In the genomic region with DNA sequence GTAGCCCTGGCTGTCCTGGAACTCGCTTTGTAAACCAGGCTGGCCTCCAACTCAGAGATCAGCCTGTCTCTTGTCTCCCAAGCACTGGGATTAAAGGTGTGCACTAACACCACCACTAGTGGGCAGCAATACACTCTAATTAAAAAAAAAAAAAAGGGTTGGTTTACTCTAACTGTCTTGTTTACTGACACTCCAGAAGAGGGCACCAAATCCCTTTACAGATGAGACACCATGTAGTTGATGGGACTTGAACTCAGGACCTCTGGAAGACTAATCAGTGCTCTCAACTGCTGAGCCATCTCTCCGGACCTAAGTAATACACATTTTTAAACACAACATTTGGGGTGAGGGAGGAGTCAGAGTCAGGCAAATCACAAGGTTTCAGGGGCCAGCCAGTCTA, we compare ENCODE assay signal across 9 mouse cellular contexts. TPM values are rescaled to one million over a fixed set of nuclear protein-coding genes. Genes with fewer than 3 reads are reported as not detected.
DNase-seq lines count a peak whose midpoint lies in the region; ATAC-seq and TF ChIP-seq lines count a peak whose summit lies in the region.
"Had no signal": no experiment of that assay in that cellular context is flagged by ENCODE, and none has a peak within 500 bp of the region (broad histone marks: within the 10 kb centered on the region; RNA-seq: fewer than 3 reads in every experiment).

No protein-coding gene starts in this region.

- TF ChIP-seq POLR2A in thymus, adult 2 months (IDR thresholded peaks at IDR 0.05; ENCODE audit: control insufficient read depth, extremely low read depth, insufficient read depth, low read length, poor library complexity): no peak

- no peaks in the 10 kb centered on the region for H3K27me3 ChIP-seq in forebrain, postnatal 0 days (ENCODE audit: insufficient read depth, low read length)
- no peaks in the 10 kb centered on the region for H3K27me3 ChIP-seq in forebrain, embryonic 13.5 days
- H3K27me3 ChIP-seq in thymus, adult 2 months (ENCODE audit: control insufficient read depth, insufficient read depth, low read length): no peaks in the 10 kb centered on the region
- H3K27me3 ChIP-seq: limb, embryonic 12.5 days had no signal

- no peak overlapping the region for H3K27ac ChIP-seq in forebrain, postnatal 0 days (ENCODE audit: low read depth, low read length)
- no peak overlapping the region for H3K27ac ChIP-seq in forebrain, embryonic 13.5 days
- H3K27ac ChIP-seq in thymus, adult 2 months (ENCODE audit: control insufficient read depth, insufficient read depth, low read length): no peak overlapping the region
- H3K27ac ChIP-seq: limb, embryonic 12.5 days had no signal

- no peak overlapping the region for H3K4me2 ChIP-seq in forebrain, postnatal 0 days (ENCODE audit: low read depth)
- no peak overlapping the region for H3K4me2 ChIP-seq in forebrain, embryonic 13.5 days
- H3K4me2 ChIP-seq: limb, embryonic 12.5 days had no signal

- no peak overlapping the region for H3K9ac ChIP-seq in forebrain, postnatal 0 days
- no peak overlapping the region for H3K9ac ChIP-seq in forebrain, embryonic 13.5 days
- H3K9ac ChIP-seq: limb, embryonic 12.5 days had no signal

- H3K4me3 ChIP-seq in forebrain, postnatal 0 days (ENCODE audit: low read depth, low read length): no peak overlapping the region
- no peak overlapping the region for H3K4me3 ChIP-seq in forebrain, embryonic 13.5 days
- H3K4me3 ChIP-seq in thymus, adult 2 months (ENCODE audit: control insufficient read depth, insufficient read depth, low read length): no peak overlapping the region
- H3K4me3 ChIP-seq: limb, embryonic 12.5 days had no signal

- DNase-seq in forebrain, postnatal 0 days: peak; percentile 6
- peak; percentile 31 for DNase-seq in thymus, adult 2 months
- DNase-seq in thymus, adult 18-20 months: no peak
- DNase-seq in right cerebral cortex, postnatal 25 days: no peak
- no peak for DNase-seq in left cerebral cortex, postnatal 36 days (ENCODE audit: low spot score in 2 of 2)

- 53% methylated on average over 2 of the region's 2 CpGs for WGBS in forebrain, postnatal 0 days
- WGBS in forebrain, embryonic 13.5 days: 64% methylated on average over 2 of the region's 2 CpGs
- 66% methylated on average over 2 of the region's 2 CpGs for WGBS in thymus, adult 2 months

- H3K4me1 ChIP-seq in forebrain, postnatal 0 days (ENCODE audit: insufficient read depth): peaks cover 5% of the 10 kb centered on the region; the same call in 1 of the 2 replicates
- peaks cover 20% of the 10 kb centered on the region for H3K4me1 ChIP-seq in forebrain, embryonic 13.5 days
- peaks cover 7% of the 10 kb centered on the region for H3K4me1 ChIP-seq in thymus, adult 2 months (replicated peaks; ENCODE audit: control insufficient read depth, insufficient read depth, low read length)

- peak; percentile 56 for TF ChIP-seq CTCF in forebrain, postnatal 0 days (IDR thresholded peaks at IDR 0.05; ENCODE audit: low read depth)
- no peak for TF ChIP-seq CTCF in thymus, adult 2 months (IDR thresholded peaks at IDR 0.05; ENCODE audit: borderline replicate concordance, control insufficient read depth, extremely low read depth, insufficient read depth, low read length, poor library complexity)

- H3K9me3 ChIP-seq in forebrain, postnatal 0 days (ENCODE audit: low read length): no peaks in the 10 kb centered on the region
- H3K9me3 ChIP-seq in forebrain, embryonic 13.5 days (replicated peaks): no peaks in the 10 kb centered on the region
- H3K9me3 ChIP-seq: limb, embryonic 12.5 days had no signal

- peaks cover 8% of the 10 kb centered on the region; the same call in 1 of the 2 replicates for H3K36me3 ChIP-seq in forebrain, postnatal 0 days (ENCODE audit: insufficient read depth)
- peaks cover 18% of the 10 kb centered on the region for H3K36me3 ChIP-seq in forebrain, embryonic 13.5 days (ENCODE audit: poor library complexity, severe bottlenecking)
- no peaks in the 10 kb centered on the region for H3K36me3 ChIP-seq in thymus, adult 2 months (ENCODE audit: control insufficient read depth, insufficient read depth, low read length)

- no peak for ATAC-seq in forebrain, postnatal 0 days
- ATAC-seq in forebrain, embryonic 13.5 days: no peak
- ATAC-seq in erythroid progenitor cell, adult 5-6 weeks (replicated peaks; ENCODE audit: low FRiP score, poor library complexity, severe bottlenecking): peak; percentile 70
- peak; percentile 77 for ATAC-seq in megakaryocyte progenitor cell, adult 5-6 weeks (replicated peaks; ENCODE audit: poor library complexity)

- intact Hi-C loops in left cerebral cortex, postnatal 36 days (cut with DNase I): no loop called here

RNA-seq across cellular contexts. Expression of a gene that starts 4.5 kb away (rescaled TPM):
- 12.8 and 21.8 TPM in 2 replicates for total RNA-seq in forebrain, postnatal 0 days (2014; rRNA removed)
- polyA plus RNA-seq in forebrain, postnatal 0 days (2015; fragmentation: Nextera tagmentation; extraction: Ambion mirVana): 10.9 and 12.4 TPM in 2 replicates
- 22.9 and 23.5 TPM in 2 replicates for polyA plus RNA-seq in forebrain, embryonic 13.5 days (2015; fragmentation: Nextera tagmentation; extraction: Ambion mirVana)
- polyA plus RNA-seq in thymus, adult 2 months (2012; rRNA removed): 50.0 and 59.1 TPM in 2 replicates
- total RNA-seq in erythroid progenitor cell, adult 5-6 weeks (2015; ENCODE audit: low replicate concordance): 12.6 and 20.2 TPM in 2 replicates
- total RNA-seq in erythroid progenitor cell, adult 5-6 weeks (2017; ENCODE audit: low replicate concordance): 33.4 and 59.7 TPM in 2 replicates
- total RNA-seq in megakaryocyte progenitor cell, adult 5-6 weeks (2015): 18.3 and 19.3 TPM in 2 replicates
- 12.3 and 17.8 TPM in 2 replicates for total RNA-seq in megakaryocyte progenitor cell, adult 5-6 weeks (2017)
- 10 to 100 TPM in 1 of 2 experiments, 1 to 10 TPM in 1; 8.5 to 12.5 TPM for total RNA-seq in left cerebral cortex, postnatal 36 days (2021)

RNA-seq across cellular contexts. Expression of a gene that starts 5.5 kb away (rescaled TPM):
- 221 and 255 TPM in 2 replicates for total RNA-seq in forebrain, postnatal 0 days (2014; rRNA removed)
- 357 and 443 TPM in 2 replicates for polyA plus RNA-seq in forebrain, postnatal 0 days (2015; fragmentation: Nextera tagmentation; extraction: Ambion mirVana)
- polyA plus RNA-seq in forebrain, embryonic 13.5 days (2015; fragmentation: Nextera tagmentation; extraction: Ambion mirVana): 545 and 570 TPM in 2 replicates
- polyA plus RNA-seq in thymus, adult 2 months (2012; rRNA removed): 126 and 169 TPM in 2 replicates
- total RNA-seq in erythroid progenitor cell, adult 5-6 weeks (2015; ENCODE audit: low replicate concordance): 68.3 and 73.9 TPM in 2 replicates
- 120 and 189 TPM in 2 replicates for total RNA-seq in erythroid progenitor cell, adult 5-6 weeks (2017; ENCODE audit: low replicate concordance)
- total RNA-seq in megakaryocyte progenitor cell, adult 5-6 weeks (2015): 126 and 153 TPM in 2 replicates
- total RNA-seq in megakaryocyte progenitor cell, adult 5-6 weeks (2017): 268 and 294 TPM in 2 replicates
- 100 to 1,000 TPM; 181 to 194 TPM for total RNA-seq in left cerebral cortex, postnatal 36 days (2021)

RNA-seq across cellular contexts. Expression of a gene that starts 19.9 kb away (rescaled TPM):
- total RNA-seq in forebrain, postnatal 0 days (2014; rRNA removed): 15.6 and 20.3 TPM in 2 replicates
- 16.5 and 21.9 TPM in 2 replicates for polyA plus RNA-seq in forebrain, postnatal 0 days (2015; fragmentation: Nextera tagmentation; extraction: Ambion mirVana)
- 21.4 and 25.3 TPM in 2 replicates for polyA plus RNA-seq in forebrain, embryonic 13.5 days (2015; fragmentation: Nextera tagmentation; extraction: Ambion mirVana)
- polyA plus RNA-seq in thymus, adult 2 months (2012; rRNA removed): 47.4 and 54.5 TPM in 2 replicates
- 21.8 and 49.7 TPM in 2 replicates for total RNA-seq in erythroid progenitor cell, adult 5-6 weeks (2015; ENCODE audit: low replicate concordance)
- total RNA-seq in erythroid progenitor cell, adult 5-6 weeks (2017; ENCODE audit: low replicate concordance): 12.5 and 27.2 TPM in 2 replicates
- total RNA-seq in megakaryocyte progenitor cell, adult 5-6 weeks (2015): 8.6 and 13.2 TPM in 2 replicates
- 4.7 and 8.9 TPM in 2 replicates for total RNA-seq in megakaryocyte progenitor cell, adult 5-6 weeks (2017)
- total RNA-seq in left cerebral cortex, postnatal 36 days (2021): 10 to 100 TPM; 30.4 to 37.5 TPM

RNA-seq across cellular contexts. Expression of a gene that starts 25.7 kb away (rescaled TPM):
- total RNA-seq in forebrain, postnatal 0 days (2014; rRNA removed): 94.4 and 120 TPM in 2 replicates
- polyA plus RNA-seq in forebrain, postnatal 0 days (2015; fragmentation: Nextera tagmentation; extraction: Ambion mirVana): 233 and 240 TPM in 2 replicates
- polyA plus RNA-seq in forebrain, embryonic 13.5 days (2015; fragmentation: Nextera tagmentation; extraction: Ambion mirVana): 305 and 335 TPM in 2 replicates
- 71.2 and 78.5 TPM in 2 replicates for polyA plus RNA-seq in thymus, adult 2 months (2012; rRNA removed)
- 81.3 and 85.8 TPM in 2 replicates for total RNA-seq in erythroid progenitor cell, adult 5-6 weeks (2015; ENCODE audit: low replicate concordance)
- 34.6 and 43.5 TPM in 2 replicates for total RNA-seq in erythroid progenitor cell, adult 5-6 weeks (2017; ENCODE audit: low replicate concordance)
- 127 and 153 TPM in 2 replicates for total RNA-seq in megakaryocyte progenitor cell, adult 5-6 weeks (2015)
- 114 and 168 TPM in 2 replicates for total RNA-seq in megakaryocyte progenitor cell, adult 5-6 weeks (2017)
- 100 to 1,000 TPM; 107 to 121 TPM for total RNA-seq in left cerebral cortex, postnatal 36 days (2021)

RNA-seq across cellular contexts. Expression of a gene that starts 36.4 kb away (rescaled TPM):
- total RNA-seq in forebrain, postnatal 0 days (2014; rRNA removed): not detected in 2 replicates
- polyA plus RNA-seq in forebrain, postnatal 0 days (2015; fragmentation: Nextera tagmentation; extraction: Ambion mirVana): 0.23 and 0.63 TPM in 2 replicates
- polyA plus RNA-seq in forebrain, embryonic 13.5 days (2015; fragmentation: Nextera tagmentation; extraction: Ambion mirVana): 0.48 and 0.81 TPM in 2 replicates
- not detected in 2 replicates for polyA plus RNA-seq in thymus, adult 2 months (2012; rRNA removed)
- total RNA-seq in erythroid progenitor cell, adult 5-6 weeks (2015; ENCODE audit: low replicate concordance): not detected in 2 replicates
- total RNA-seq in erythroid progenitor cell, adult 5-6 weeks (2017; ENCODE audit: low replicate concordance): not detected in 2 replicates
- total RNA-seq in megakaryocyte progenitor cell, adult 5-6 weeks (2015): not detected in 2 replicates
- 0.37 and 0.41 TPM in 2 replicates for total RNA-seq in megakaryocyte progenitor cell, adult 5-6 weeks (2017)
- total RNA-seq in left cerebral cortex, postnatal 36 days (2021): not detected

Comparison
In these comparisons a context has a peak if more than half of its experiments do, and no peak if none do; other contexts are left out.
1. DNase-seq: peak in forebrain, postnatal 0 days (single experiment) and thymus, adult 2 months (single experiment); none in thymus, adult 18-20 months (0 of 2), right cerebral cortex, postnatal 25 days (single experiment) and left cerebral cortex, postnatal 36 days (0 of 2).
2. ATAC-seq: peak in erythroid progenitor cell, adult 5-6 weeks (single experiment) and megakaryocyte progenitor cell, adult 5-6 weeks (single experiment); none in forebrain, postnatal 0 days (single experiment) and forebrain, embryonic 13.5 days (single experiment).